Mouse (Mus musculus): ENCODE measurements around the gene Thsd4.

Thsd4 gene

DNA sequence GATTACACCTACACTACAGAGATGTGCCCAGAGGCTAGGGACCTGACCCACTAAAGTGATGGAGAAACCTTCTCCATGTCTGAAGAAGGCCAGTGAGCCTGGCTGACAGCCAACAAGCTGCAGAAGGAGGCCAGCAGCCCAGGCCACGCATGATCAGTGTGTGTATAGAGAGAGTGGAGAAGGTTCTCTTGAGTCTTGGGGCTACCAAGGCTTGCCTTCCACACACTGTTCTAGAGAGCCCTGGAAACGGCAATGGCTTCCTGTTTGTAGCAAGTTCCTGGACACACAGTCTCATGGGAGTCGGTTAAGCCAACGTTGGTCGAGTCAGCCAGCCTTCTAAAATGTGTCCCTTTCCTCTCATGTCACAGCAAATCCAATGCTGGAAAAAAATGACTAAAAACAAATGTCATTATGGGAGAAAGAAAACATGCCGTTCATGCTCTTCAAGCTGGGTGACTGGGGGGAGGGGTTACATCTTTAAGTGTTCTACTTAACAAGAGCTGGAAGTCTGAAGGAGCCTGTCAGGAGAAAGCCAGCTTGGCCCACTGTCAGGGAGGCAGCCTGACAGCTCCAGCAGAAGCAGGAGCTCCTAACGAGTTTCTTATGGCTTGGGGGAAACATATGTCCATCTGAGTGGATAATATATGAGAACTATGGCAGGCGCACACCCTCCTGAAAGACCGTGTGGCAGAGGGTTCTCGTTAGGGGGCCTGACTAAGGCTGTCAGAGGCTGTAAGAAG is 257.1 kb downstream of the Thsd4 start:
- DNase-seq (ENCODE audit: low read depth): no peak

DNA sequence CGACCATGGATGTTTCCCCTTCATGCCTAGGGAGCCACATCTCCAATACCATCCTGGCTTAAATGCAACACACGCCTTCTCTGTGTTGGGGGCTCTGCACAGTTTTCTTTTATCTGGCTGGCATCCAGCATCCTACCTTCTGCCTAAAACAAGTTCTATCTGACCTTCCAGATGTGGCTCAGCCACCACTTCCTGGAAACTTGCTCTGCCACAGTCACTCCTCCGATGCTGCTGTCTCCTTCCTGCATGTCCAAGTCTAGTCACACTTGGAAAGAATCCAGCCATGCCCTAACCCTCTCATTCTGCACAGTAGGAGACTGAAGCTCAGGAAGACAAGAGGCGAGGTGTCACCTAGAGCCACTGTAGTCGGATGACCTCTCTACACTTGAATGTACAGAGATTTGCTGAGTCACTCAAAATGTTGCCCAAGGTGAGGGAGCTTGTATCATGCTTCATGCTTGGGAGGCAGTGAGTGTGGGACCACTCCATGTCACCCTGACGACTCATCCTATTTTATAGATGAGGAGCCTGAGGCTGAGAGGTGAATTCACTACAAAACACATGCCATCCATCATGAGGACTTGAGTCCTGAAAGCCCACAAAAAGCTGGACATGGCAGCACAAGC is 259.2 kb downstream of the Thsd4 start:
- no peak for DNase-seq (ENCODE audit: low read depth)

DNA sequence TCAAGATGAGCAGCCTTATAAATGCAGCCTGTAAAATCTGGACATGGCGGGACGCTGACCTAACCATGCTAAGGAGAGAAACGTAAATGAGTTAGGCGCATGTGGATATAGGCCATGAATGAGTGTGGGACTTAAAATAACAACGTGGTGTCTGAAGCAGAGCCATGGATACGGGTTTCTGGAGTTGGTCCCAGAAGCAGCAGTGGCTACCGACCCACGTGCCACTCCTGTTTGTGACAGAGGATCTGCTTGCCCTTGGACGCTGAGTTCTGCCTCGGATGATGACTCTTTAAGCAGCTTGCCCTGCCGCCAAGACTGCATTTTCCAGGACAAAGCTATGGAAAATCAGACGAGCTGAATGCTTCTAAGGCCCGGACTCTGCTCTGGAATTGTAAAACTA is 262.2 kb downstream of the Thsd4 start:
- DNase-seq (ENCODE audit: low read depth): no peak

DNA sequence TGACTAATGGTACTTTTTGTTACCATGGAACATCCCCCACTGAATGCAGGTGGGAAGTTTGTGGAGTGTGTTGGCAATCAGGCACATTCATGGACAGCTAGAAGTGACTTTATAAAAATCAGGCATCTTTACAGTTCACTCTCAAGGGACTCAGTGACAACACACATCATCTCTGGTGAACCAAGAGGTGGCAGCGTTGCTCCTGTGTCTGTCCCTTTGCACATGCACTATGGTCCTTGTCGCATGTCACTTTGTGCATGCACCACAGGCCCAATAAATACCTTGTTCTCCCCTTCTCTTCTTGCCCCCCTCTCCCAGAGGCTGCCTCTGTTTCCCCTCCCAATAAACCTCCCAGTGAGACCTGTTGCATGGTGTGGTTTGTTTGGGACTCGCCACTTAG is 270.1 kb downstream of the Thsd4 start:
- no peak for DNase-seq (ENCODE audit: low read depth)

DNA sequence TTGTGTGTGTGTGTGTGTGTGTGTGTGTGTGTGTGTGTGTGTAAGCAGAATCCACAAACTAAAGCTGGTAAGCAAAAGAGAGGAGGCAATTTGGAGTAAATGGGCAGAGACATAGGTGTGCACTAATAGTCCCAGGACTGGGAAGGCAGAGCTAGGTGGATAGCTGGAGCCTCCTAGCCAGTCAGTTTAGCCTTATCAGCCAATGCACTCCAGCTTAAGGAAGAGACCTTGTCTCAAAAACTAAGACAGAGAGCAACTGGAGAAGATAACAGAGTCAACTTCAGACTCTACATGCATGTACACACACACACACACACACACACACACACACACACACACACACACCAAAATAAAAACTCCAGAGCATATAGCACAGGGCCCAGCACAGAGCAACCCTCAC is 271.4 kb downstream of the Thsd4 start:
- no peak for DNase-seq (ENCODE audit: low read depth)

DNA sequence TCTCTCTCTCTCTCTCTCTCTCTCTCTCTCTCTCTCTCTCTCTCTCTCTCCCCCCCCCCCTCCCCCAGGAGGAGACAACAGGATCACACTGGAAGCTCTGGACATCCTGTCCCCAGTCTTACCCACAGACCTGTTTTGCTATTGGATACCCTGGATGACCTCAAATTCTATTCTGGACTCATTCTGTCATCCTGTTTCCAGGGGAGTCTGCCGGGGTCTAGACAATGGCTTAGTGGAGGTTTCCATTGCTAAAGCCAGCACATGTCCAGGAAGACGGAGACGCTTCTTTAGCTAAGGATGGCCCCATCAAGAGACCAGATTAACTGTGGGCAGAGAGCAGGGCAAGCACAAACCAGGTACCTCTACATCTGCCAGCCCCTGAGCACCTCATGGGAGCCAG is 273.8 kb downstream of the Thsd4 start:
- DNase-seq (ENCODE audit: low read depth): no peak

DNA sequence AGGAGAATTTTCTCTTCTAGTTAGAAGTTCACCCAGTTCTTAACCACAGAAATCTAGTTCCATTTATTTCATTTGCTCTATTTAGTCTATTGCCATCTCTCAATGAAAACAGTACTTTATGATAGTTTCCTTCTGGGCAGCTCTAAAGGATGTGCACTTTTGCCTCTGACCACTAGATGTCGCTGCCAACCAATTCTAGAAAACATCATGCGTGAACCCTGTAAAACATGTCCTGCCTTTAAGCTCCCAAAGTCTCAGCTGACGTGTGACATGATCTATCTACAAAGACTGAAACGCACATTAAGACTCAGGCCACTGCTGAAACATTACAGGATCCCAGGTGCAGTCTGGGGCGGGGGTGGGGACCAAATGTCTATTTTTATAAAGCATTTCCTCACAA is 276.9 kb downstream of the Thsd4 start:
- DNase-seq (ENCODE audit: low read depth): peak; percentile 48

DNA sequence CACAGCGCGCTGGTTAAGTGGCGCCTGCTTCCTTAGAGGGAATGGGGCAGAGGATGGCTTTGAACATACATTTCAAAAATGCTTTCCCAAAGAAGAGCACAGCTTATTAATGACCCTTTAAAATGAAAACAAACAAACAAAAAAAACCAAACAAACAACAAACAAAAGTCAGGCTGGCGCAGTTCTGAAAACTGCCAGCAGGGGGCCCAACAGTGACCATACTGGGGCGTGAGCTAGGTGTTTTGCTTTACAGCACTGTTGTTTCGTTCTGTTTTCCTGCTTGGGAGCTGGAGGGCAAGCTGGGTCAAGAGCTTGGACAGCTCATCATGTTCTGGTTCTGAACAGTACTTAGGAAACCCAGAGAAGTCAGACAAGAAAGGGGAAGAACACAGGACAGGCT is 278.3 kb downstream of the Thsd4 start:
- DNase-seq (ENCODE audit: low read depth): peak; percentile 17

DNA sequence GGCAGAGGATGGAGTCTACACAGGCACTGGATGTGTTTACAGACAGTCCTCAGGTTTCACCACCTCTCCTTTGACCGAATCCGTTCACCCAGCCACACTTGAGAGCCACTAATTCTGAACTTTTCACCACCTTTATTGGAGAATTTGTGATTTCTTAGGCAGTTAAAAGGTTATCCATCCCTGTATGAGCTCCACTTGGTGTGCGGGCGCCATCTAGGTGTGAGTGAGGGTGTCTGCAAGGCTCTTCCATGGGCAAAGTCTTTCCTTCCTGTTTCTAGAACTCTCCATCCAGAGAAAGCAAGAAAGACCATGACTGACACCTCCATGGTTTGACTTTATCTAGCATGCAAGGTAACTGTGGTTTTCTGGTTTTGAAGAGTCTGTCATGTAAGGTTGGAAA is 284.2 kb downstream of the Thsd4 start:
- DNase-seq (ENCODE audit: low read depth): no peak

DNA sequence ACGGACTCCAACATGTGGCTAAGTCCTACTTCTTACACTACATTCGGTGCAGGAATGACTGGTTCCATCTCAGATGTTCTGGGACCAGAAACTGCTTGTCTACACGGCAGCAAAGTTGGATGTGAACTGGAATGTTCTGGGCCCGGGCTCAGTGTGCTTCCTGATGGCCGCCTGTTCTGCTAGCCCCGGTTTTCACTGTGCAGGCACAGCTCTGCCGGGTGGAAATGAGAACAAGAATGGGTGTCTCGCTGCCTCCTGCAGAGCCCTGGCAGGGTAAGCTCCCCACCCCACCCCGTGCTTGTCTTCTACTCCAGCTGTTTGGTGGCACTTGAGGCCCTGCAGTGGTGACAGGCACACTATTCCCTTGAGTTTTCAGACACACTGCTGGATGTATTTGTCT is 285.7 kb downstream of the Thsd4 start:
- no peak for DNase-seq (ENCODE audit: low read depth)

DNA sequence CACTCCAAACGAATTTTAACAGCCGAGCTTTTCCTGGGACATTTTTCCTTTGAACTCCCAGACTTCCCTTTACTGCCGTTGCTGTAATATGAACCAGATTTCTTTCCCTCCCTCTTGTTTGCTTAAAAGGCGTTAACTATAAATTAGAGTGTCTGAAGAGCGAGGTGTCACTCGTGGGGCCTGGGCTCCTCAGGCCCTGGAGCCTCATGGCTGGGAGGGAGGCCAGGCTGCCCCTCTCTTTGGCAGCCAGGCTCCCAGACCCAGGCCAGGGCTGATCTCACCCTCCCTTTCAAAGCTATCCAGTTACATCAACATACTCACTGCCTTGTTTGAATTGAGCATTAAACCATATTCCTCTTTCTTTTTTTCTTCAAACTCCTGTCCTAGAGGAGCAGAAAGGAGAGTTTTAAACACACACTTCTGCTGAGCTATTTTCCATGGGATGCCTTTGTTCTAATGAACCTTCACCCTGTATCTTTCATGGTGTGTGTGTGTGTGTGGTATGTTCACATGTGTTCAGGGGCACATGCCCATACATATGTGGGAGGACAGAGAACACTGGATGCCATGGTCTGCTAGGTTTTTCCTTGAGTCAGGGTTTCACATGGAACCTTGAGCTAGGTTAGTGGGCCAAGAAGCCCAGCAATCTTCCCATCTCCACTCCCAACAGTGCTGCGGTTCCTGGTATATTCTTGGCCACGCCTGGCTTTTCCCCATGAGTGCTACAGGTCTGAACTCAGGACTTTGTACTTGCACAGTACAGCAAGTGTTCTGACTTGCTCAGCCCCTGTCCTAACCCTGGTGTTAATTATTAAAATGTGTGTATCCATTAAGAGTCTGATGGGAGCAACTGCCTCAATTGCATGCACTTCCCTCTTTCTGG is 287.4 kb downstream of the Thsd4 start:
- no peak for DNase-seq (ENCODE audit: low read depth)

DNA sequence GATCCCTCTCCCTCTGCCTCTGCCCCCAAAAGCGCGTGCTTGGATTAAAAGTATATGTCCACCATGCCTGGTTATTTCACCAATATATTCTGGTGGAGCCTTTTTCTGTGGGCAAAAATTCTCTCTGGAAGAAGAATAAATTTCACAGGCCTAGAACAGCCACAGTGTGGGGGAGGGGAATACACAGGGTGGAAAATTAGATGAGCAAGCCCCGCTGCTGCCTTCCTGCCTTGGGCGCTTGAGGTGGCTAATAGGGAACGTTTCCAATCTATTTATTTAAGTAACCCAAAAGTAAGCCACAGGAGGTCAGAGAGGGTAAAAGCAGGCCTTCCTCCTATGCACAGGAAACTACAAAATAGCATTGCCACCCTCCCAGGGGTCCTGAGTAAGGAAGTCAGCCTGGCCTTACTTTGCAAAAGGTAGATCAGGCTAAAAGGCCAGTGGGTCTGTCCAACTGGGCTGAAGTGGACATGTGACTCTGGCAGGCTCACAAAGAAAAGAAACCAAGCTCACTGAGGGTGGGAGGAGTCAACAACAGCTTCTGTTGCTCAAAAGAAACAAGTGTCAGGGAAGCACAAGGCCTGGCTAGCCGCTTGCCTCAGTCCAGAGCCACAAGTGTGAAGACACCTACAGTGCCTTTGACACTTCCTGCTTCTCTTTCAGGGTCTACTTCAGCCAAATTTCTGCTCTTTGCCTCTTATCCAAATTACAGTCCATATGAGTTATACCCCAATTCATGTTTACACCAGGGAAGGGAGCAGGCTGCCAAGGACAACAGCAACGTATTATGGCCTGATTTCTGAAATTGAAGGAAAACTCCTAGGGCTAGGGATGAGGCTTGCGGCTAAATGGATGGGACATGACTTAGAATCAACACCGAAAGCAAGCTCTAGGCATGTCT is 289.6 kb downstream of the Thsd4 start:
- no peak for DNase-seq (ENCODE audit: low read depth)

DNA sequence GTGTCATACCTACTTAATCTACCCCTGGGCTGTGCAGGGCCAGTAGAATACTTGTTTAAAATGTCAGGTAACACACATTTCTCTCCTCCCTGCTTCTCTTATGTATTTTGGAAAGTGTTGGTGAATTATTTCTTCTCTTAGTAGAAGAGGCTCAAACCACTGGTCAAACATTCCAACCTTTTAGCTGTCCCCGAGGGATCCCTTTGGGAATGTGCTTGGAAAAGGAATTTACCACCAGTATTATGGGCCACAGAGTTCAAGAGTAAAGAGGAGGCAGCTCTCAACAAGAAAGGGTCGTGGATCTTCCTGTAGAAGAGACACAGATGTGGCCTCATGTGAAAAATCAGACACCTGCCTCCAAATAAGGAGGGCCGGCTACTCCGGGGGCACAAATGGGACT is 292.4 kb downstream of the Thsd4 start:
- DNase-seq (ENCODE audit: low read depth): no peak

DNA sequence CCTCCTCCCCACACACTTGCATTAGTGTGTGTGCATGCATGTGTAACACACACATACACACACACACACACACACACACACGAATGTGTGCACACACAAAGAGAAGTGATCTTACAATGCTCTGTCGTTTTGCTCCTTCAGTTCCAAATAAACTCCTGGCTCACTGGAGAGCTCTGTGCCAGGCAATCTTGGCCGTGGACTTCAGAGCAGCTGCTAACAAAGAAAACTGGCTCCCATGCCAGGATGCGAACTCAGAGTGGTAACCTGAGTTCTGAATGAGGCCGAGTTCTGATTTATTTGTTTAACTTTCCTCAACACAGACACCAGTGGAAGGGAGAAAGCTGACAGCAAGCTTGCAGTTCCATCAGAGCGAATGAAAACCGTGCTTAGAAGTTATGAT is 294.1 kb downstream of the Thsd4 start:
- DNase-seq (ENCODE audit: low read depth): no peak

DNA sequence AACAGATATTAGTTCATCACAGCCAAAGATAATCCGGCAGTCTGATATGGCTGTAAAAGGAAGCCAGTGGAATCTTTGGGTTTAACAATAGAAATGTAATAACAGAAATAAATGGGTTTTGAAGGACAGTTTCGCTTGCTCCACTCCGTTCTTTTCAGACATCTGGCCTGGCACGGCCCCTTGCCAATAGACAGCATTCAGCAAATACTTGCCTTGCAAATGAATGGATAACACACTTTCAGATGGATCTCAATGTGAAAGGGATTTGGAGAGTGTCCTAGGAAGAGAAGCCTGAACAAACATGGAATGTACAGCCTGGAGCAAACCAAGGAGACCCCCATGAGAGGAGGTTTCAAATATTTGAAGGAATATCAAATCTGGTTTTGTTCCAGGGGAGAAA is 295.2 kb downstream of the Thsd4 start:
- DNase-seq (ENCODE audit: low read depth): no peak

DNA sequence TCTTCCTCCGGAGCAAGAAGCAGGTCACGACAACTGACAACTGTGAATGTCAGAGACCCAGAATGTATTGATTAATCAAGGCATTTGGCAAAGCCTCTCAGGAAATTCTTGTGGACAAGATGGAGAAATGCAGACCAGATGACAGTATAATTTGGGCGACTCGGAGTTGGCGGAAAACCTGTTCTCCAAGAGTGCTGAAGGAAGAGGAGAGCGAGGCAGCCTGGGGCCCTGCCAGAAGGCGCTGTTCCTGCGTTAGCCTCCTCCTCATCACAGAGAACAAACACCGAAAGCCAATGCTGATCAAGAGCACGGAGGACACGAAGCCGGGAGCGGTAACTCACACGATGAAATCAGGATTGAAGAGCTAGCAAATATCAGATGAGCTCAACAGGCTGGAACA is 295.7 kb downstream of the Thsd4 start:
- DNase-seq (ENCODE audit: low read depth): no peak

DNA sequence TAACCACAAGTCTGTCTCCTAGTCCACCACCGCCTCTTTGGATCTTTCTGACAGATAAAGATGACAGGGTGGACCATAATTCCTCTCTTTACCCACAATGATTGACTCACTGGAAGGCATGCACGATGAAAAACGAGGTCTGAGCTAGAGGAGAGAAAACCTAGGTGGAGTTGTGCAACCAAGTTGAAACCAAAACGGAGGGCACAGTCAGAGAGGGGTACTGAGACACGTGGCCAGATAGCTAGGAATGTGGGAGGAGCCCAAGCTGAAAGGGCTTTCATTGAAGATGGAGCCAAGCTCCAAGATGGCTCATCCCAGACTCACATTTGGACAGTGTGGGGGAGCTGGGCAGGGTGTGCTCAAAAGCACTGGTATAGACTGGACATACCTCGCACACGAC is 296.4 kb downstream of the Thsd4 start:
- DNase-seq (ENCODE audit: low read depth): no peak

DNA sequence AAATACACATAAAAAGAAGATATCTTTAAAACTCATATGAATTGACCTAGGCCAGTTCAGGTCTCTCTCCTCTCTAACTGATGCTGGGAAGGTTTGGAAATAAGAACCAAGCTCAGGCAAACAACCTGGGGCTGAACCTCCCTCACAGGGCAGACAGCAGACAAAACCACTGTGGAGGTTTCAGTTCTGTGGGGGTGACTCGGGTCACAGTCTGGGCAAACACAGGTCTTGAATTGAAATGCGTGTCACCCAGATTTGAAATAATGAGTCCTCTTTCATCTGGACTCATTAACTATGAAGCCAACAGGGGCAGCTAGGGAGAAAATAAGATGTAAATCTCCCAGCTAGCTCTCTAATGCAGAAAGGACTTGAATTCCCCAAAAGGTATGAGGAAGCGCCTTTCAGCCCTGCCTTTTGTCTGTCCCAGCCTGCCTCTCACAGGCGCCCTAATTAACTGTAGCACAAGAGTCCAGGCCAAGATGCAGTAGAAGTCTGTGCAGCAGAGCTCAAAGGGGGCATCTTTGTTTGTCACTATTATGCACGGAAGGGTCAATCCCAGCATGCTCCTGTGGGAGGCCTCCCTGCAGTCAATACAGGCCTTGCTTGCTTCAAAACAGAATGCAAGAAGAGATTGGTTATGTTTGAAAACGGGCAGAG is 297.7 kb downstream of the Thsd4 start:
- DNase-seq (ENCODE audit: low read depth): no peak

DNA sequence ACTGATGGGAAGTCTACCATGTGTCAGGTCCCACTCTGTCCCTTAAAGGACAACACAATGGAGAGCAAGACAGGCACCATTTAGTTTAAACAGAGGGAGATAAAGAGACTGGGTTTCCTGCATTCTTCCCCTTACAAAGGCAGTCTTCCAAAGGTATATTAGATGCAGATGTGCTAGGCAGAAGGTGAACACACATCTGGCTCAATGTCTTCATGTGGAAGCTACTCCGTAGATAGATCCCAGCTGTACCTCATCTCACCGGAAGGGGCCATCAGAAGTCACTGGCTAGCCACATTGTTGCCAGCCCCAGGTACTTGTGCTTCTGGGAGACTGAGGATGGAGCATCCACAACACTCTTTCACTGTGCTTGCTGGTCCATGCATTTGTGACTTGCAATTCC is 301.4 kb downstream of the Thsd4 start:
- no peak for DNase-seq (ENCODE audit: low read depth)

DNA sequence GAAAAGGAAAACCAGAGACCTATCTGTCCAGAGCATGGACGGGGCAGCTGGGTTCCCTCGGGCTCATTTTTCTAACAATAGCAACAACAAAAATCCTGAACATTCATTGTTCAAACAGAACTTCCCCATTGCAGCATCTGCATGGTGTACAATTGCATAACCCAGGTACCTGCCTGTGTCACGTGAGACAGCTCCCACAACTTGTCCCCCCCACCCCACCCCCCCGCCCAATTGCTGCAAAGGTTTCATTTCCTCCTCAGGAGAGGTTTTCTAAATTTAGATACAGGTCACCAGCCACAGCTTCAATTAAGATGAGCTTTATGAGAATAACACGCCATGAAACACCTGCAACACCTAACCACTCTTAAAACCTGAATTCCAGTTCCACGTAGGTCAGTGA is 303.4 kb downstream of the Thsd4 start:
- DNase-seq (ENCODE audit: low read depth): no peak

DNA sequence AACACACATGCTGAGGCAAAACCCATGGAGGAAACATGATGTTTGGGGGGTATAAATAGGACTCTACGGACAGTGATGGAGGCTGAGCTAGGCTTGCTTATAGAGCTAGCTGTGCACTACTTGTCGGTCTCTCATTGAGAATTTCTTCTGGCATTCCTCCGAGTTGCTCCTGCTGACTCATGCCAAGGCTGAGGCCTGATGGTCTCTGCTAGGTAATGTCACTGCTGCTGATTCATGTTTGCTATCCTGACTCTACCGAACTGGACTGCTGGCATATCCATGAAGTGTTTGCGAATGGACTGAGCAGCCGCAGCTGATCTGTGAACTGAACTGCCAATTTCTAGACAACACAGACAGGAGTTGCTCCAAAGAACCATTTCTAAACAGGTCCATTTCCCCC is 305.8 kb downstream of the Thsd4 start:
- DNase-seq (ENCODE audit: low read depth): no peak

DNA sequence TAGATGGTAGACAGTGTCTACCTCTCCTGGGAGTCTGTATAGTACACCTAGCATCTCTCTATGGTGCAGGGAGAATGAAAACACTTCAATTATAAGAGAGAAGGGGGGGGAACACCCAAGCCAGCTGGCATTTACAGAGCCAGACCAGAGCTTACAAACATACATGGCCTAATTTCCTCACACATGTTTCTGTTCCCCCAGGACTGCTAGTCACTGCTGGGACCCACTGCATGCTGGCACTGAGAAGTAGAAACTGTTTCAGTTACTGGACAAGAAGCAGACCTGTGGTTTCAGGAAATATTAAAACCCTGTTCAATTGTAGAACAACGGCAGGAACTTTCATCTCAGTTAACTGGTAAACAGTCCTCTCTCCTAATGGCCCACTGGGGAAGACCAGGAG is 308.7 kb downstream of the Thsd4 start:
- no peak for DNase-seq (ENCODE audit: low read depth)

Measured in naive thymus-derived CD4-positive, alpha-beta T cell, adult 2 months (primary cell).